Mouse (Mus musculus) CH12.LX (cell line): ENCODE measurements around the gene Olfr262. TPM values are rescaled to one million over a fixed set of nuclear protein-coding genes. Genes with fewer than 3 reads are reported as not detected.

Experiments
- DNase-seq: peaks from one replicate; pipeline ENCODE4 v3.0.0-alpha.2; 2013; ENCODE audit errors: extremely low read depth
- H3K27ac ChIP-seq: 2 replicates; pipeline ENCODE4 v1.5.1; 2012; ENCODE audit warnings: low read depth, mild to moderate bottlenecking, control low read depth, moderate library complexity; ENCODE audit not compliant: insufficient read depth
- H3K27me3 ChIP-seq: replicated peaks from 2 replicates; pipeline ENCODE3; 2012; ENCODE audit warnings: inconsistent platforms
- H3K36me3 ChIP-seq, 2 experiments: replicated peaks in 1 of 2; 2 replicates each; pipeline versions ENCODE3 to v1.6.1; 2012; ENCODE audit warnings: inconsistent platforms in 1 of 2, low read length in 1 of 2, mild to moderate bottlenecking in 1 of 2, mixed read lengths in 1 of 2, moderate library complexity in 1 of 2; ENCODE audit not compliant: control insufficient read depth in 1 of 2, insufficient read depth in 1 of 2
- H3K4me1 ChIP-seq, 2 experiments: 2 replicates each; pipeline ENCODE4 v1.6.1; 2012; ENCODE audit warnings: inconsistent platforms in 1 of 2, moderate library complexity in 1 of 2; ENCODE audit not compliant: insufficient read depth in 2 of 2, control insufficient read depth in 1 of 2
- H3K4me2 ChIP-seq: 2 replicates; pipeline ENCODE4 v1.6.1; 2012; ENCODE audit warnings: low read depth, mild to moderate bottlenecking, control low read depth; ENCODE audit not compliant: poor library complexity, insufficient read depth, severe bottlenecking
- H3K4me3 ChIP-seq, 3 experiments: fragments of 150-350 bp in 1 of 3; sonication (generic) in 1 of 3; replicated peaks in 1 of 3; 2 replicates each; pipeline versions ENCODE3 to v1.5.1; 2011 to 2012; ENCODE audit warnings: low read depth in 2 of 3, low read length in 2 of 3, mild to moderate bottlenecking in 2 of 3, moderate library complexity in 2 of 3, control low read depth in 1 of 3, improper control_type of control experiment in 1 of 3, inconsistent platforms in 1 of 3, mixed read lengths in 1 of 3; ENCODE audit not compliant: poor library complexity in 1 of 3
- H3K79me2 ChIP-seq: replicated peaks from 2 replicates; pipeline ENCODE4 v1.6.1; 2012; ENCODE audit warnings: mild to moderate bottlenecking, moderate library complexity; ENCODE audit not compliant: control insufficient read depth, poor library complexity, insufficient read depth, severe bottlenecking; ENCODE audit errors: extremely low read depth
- H3K9ac ChIP-seq: 2 replicates; pipeline ENCODE4 v1.6.1; 2012; ENCODE audit warnings: low read depth, mild to moderate bottlenecking, control low read depth, moderate library complexity; ENCODE audit not compliant: insufficient read depth
- H3K9me3 ChIP-seq: replicated peaks from 2 replicates; pipeline ENCODE3; 2012; ENCODE audit warnings: low read length, inconsistent platforms, mixed read lengths
- CHD2 ChIP-seq: IDR thresholded peaks from 2 replicates; pipeline ENCODE4 v1.6.1; 2011; ENCODE audit warnings: low read length, improper control_type of control experiment
- E2F4 ChIP-seq: IDR thresholded peaks from 2 replicates; pipeline ENCODE4 v1.6.1; 2011; ENCODE audit warnings: low read depth, low read length, improper control_type of control experiment; ENCODE audit not compliant: insufficient replicate concordance
- ETS1 ChIP-seq: conservative IDR thresholded peaks from 2 replicates; pipeline ENCODE4 v1.6.1; 2012; ENCODE audit warnings: low read depth, mild to moderate bottlenecking, inconsistent platforms, low read length, improper control_type of control experiment, moderate library complexity
- GABPA ChIP-seq: IDR thresholded peaks from 2 replicates; pipeline ENCODE4 v1.6.1; 2012; ENCODE audit warnings: low read depth, low read length, improper control_type of control experiment, inconsistent platforms; ENCODE audit not compliant: insufficient replicate concordance
- MXI1 ChIP-seq: IDR thresholded peaks from 2 replicates; pipeline ENCODE4 v1.6.1; 2011; ENCODE audit warnings: mild to moderate bottlenecking, low read depth, low read length, improper control_type of control experiment
- NELFE ChIP-seq: IDR thresholded peaks from 2 replicates; pipeline ENCODE4 v1.6.1; 2011; ENCODE audit warnings: low read depth, low read length, improper control_type of control experiment
- NRF1 ChIP-seq: IDR thresholded peaks from 2 replicates; pipeline ENCODE4 v1.6.1; 2014; ENCODE audit warnings: low read depth, mild to moderate bottlenecking, inconsistent platforms, low read length, improper control_type of control experiment, moderate library complexity
- POLR2AphosphoS2 ChIP-seq: IDR thresholded peaks from 2 replicates; pipeline ENCODE4 v1.6.1; 2011; ENCODE audit warnings: low read depth, low read length, improper control_type of control experiment
- RCOR1 ChIP-seq: conservative IDR thresholded peaks from 2 replicates; pipeline ENCODE4 v1.6.1; 2012; ENCODE audit warnings: low read depth, mild to moderate bottlenecking, inconsistent platforms, low read length, improper control_type of control experiment
- SIN3A ChIP-seq: IDR thresholded peaks from 2 replicates; pipeline ENCODE4 v1.6.1; 2012; ENCODE audit warnings: low read length, improper control_type of control experiment, inconsistent platforms
- TCF12 ChIP-seq: IDR thresholded peaks from 2 replicates; pipeline ENCODE4 v1.6.1; 2014; ENCODE audit warnings: low read depth, mild to moderate bottlenecking, inconsistent platforms, low read length, improper control_type of control experiment
- UBTF ChIP-seq: IDR thresholded peaks from 2 replicates; pipeline ENCODE4 v1.6.1; 2012; ENCODE audit warnings: low read depth, mild to moderate bottlenecking, inconsistent platforms, low read length, improper control_type of control experiment, moderate library complexity
- USF1 ChIP-seq: IDR thresholded peaks from 2 replicates; pipeline ENCODE4 v1.6.1; 2014; ENCODE audit warnings: low read depth, mild to moderate bottlenecking, inconsistent platforms, low read length, improper control_type of control experiment
- ZKSCAN1 ChIP-seq: IDR thresholded peaks from 2 replicates; pipeline ENCODE4 v1.6.1; 2012; ENCODE audit warnings: low read depth, inconsistent platforms, low read length, improper control_type of control experiment, borderline replicate concordance
- ZMIZ1 ChIP-seq: IDR thresholded peaks from 2 replicates; pipeline ENCODE4 v1.6.1; 2012; ENCODE audit warnings: low read depth, mild to moderate bottlenecking, inconsistent platforms, low read length, improper control_type of control experiment
- ZNF384 ChIP-seq: IDR thresholded peaks from 2 replicates; pipeline ENCODE4 v1.6.1; 2012; ENCODE audit warnings: low read depth, low read length, improper control_type of control experiment, inconsistent platforms
- dilution Hi-C: fragments of 300-500 bp; cut with MboI; formaldehyde crosslinking; loops from 2 replicates; pipeline ENCODE4 v1.14.3; 2020; ENCODE audit warnings: low sequenced_read_pairs; ENCODE audit not compliant: extremely low pct_unique_long_range_greater_than_20kb, extremely low pct_ligation_motif_present
- in situ Hi-C: fragments of 300-500 bp; cut with MboI; formaldehyde crosslinking; loops from 3 replicates; pipeline ENCODE4 v1.14.3; 2019; ENCODE audit warnings: low sequenced_read_pairs, low pct_ligation_motif_present, low pct_unique_long_range_greater_than_20kb, mixed read lengths
- polyA plus RNA-seq: library from polyadenylated mRNA; unstranded; fragments of >175 nt; gene quantifications from 2 replicates; pipeline ENCODE4 v1.2.1, GENCODE M21; 2012; ENCODE audit warnings: low read depth; ENCODE audit not compliant: insufficient read length
- total RNA-seq, 2 experiments: library from RNA; depleted of rRNA; stranded (reverse); fragments of 300-350 nt in 1 of 2; fragments of >200 nt in 1 of 2; gene quantifications; 2 replicates each; pipeline ENCODE4 v1.2.3; 2012 to 2014

The Olfr262 gene
- total RNA-seq (2012; rRNA removed) (not detected in 2 replicates), total RNA-seq (2014; rRNA removed) (not detected in 2 replicates), polyA plus RNA-seq (not detected in 2 replicates)

- H3K4me3 ChIP-seq, result no peak within 1 kb of the TSS
- no peak for TF ChIP-seq E2F4
- no peak for TF ChIP-seq NELFE
- no peak for TF ChIP-seq ZMIZ1
- no peak for TF ChIP-seq TCF12
- no peak for TF ChIP-seq MXI1
- TF ChIP-seq ZKSCAN1, result no peak
- TF ChIP-seq UBTF, result no peak
- TF ChIP-seq ETS1, result no peak
- TF ChIP-seq SIN3A, result no peak
- no peak for TF ChIP-seq POLR2AphosphoS2
- no peak for TF ChIP-seq CHD2
- no peak for TF ChIP-seq USF1
- no peak for TF ChIP-seq RCOR1
- TF ChIP-seq ZNF384, result no peak
- TF ChIP-seq GABPA, result no peak
- TF ChIP-seq, all 38 proteins: peak for 0
- in situ Hi-C loops (no loop called here), dilution Hi-C loops (no loop called here)
- no peaks in the 10 kb centered on the region for H3K27me3 ChIP-seq
- no peak for DNase-seq
- H3K4me2 ChIP-seq, result no peak within 1 kb of the TSS
- H3K4me1 ChIP-seq, result no peaks in the 10 kb centered on the region
- no peaks in the 10 kb centered on the region for H3K79me2 ChIP-seq
- no peaks in the 10 kb centered on the region for H3K9me3 ChIP-seq
- H3K27ac ChIP-seq, result no peak within 1 kb of the TSS
- no peaks in the 10 kb centered on the region for H3K36me3 ChIP-seq
- H3K9ac ChIP-seq, result no peak within 1 kb of the TSS
Measured at GRCm38 (mm10) chr19:12241559-12241958, at the start of gene Olfr262. TSS of gene Olfr262 (minus strand) at chr19:12241659.

GRCm38 (mm10) chr19:12279554-12279953 is 38.1 kb upstream of the Olfr262 start, which contains the start of gene Olfr1434:
TSS of gene Olfr1434 (plus strand) at chr19:12279854.
- no peak within 1 kb of the TSS for H3K4me2 ChIP-seq
- no peak within 1 kb of the TSS for H3K9ac ChIP-seq
- H3K4me1 ChIP-seq, result no peaks in the 10 kb centered on the region
- H3K79me2 ChIP-seq, result no peaks in the 10 kb centered on the region
- in situ Hi-C loops, result no loop called here
- H3K27me3 ChIP-seq, result no peaks in the 10 kb centered on the region
- H3K27ac ChIP-seq, result no peak within 1 kb of the TSS
- no peak within 1 kb of the TSS for H3K4me3 ChIP-seq
- no peaks in the 10 kb centered on the region for H3K36me3 ChIP-seq
- no peaks in the 10 kb centered on the region for H3K9me3 ChIP-seq
- TF ChIP-seq NRF1, result no peak
- no peak for TF ChIP-seq ZNF384
- TF ChIP-seq UBTF, result no peak
- no peak for TF ChIP-seq USF1
- no peak for TF ChIP-seq ZKSCAN1
- dilution Hi-C loops, result no loop called here
- DNase-seq, result no peak
